Mouse (Mus musculus): ENCODE measurements around the gene Nudt5. TPM values are rescaled to one million over a fixed set of nuclear protein-coding genes. Genes with fewer than 3 reads are reported as not detected.

Nudt5 gene
- polyA plus RNA-seq, 1 experiment from 2014 or later = 120 TPM

GRCm38 (mm10) chr2:5894296-5894695, 49.5 kb downstream of the Nudt5 start:
- WGBS = 51% methylated on average over 11 of the region's 11 CpGs
- peak; percentile 32 for DNase-seq (ENCODE audit: low spot score)
- peak overlapping the region; percentile 83 for H3K4me3 ChIP-seq
- peak overlapping the region; percentile 93 for H3K27ac ChIP-seq
- H3K27me3 ChIP-seq (ENCODE audit: low read depth, poor library complexity, severe bottlenecking) = no peaks in the 10 kb centered on the region
- 0 out of 2 replicates have a peak, but pooled peaks cover 3% of the 10 kb centered on the region for H3K4me1 ChIP-seq
- peaks cover 53% of the 10 kb centered on the region for H3K36me3 ChIP-seq
- no peaks in the 10 kb centered on the region for H3K9me3 ChIP-seq (replicated peaks)

GRCm38 (mm10) chr2:5894843-5895570, 50.2 kb downstream of the Nudt5 start, which contains the start of gene Sec61a2:
TSS of gene Sec61a2 (minus strand) at chr2:5895432.
- Histone ChIP-seq H3K27me3 (ENCODE audit: low read depth, poor library complexity, severe bottlenecking) (no peaks in the 10 kb centered on the region), H3K36me3 (peaks cover 50% of the 10 kb centered on the region), H3K4me1 (0 out of 2 replicates have a peak, but pooled peaks cover 3% of the 10 kb centered on the region), H3K4me3 (peak within 1 kb of the TSS; percentile 83), H3K27ac (peak within 1 kb of the TSS; percentile 93), H3K9me3 (replicated peaks) (no peaks in the 10 kb centered on the region)
- WGBS = under 1% methylated on average over 62 of the region's 62 CpGs
- DNase-seq (ENCODE audit: low spot score) = peak; percentile 100

GRCm38 (mm10) chr2:5900145-5900544, 55.3 kb downstream of the Nudt5 start:
- no peak overlapping the region for H3K27ac ChIP-seq
- no peaks in the 10 kb centered on the region for H3K9me3 ChIP-seq (replicated peaks)
- H3K4me3 ChIP-seq = no peak overlapping the region
- H3K4me1 ChIP-seq = no peaks in the 10 kb centered on the region
- DNase-seq (ENCODE audit: low spot score) = no peak
- 76% methylated on average over 5 of the region's 5 CpGs for WGBS
- no peaks in the 10 kb centered on the region for H3K27me3 ChIP-seq (ENCODE audit: low read depth, poor library complexity, severe bottlenecking)
- peaks cover 37% of the 10 kb centered on the region for H3K36me3 ChIP-seq

GRCm38 (mm10) chr2:5906092-5906491, 61.3 kb downstream of the Nudt5 start:
- H3K4me1 ChIP-seq = no peaks in the 10 kb centered on the region
- no peak overlapping the region for H3K27ac ChIP-seq
- peaks cover 38% of the 10 kb centered on the region for H3K36me3 ChIP-seq
- no peak for DNase-seq (ENCODE audit: low spot score)
- WGBS = 88% methylated on average over 5 of the region's 5 CpGs
- no peak overlapping the region for H3K4me3 ChIP-seq
- H3K27me3 ChIP-seq (ENCODE audit: low read depth, poor library complexity, severe bottlenecking) = no peaks in the 10 kb centered on the region
- H3K9me3 ChIP-seq (replicated peaks) = no peaks in the 10 kb centered on the region

GRCm38 (mm10) chr2:5906625-5907024, 61.8 kb downstream of the Nudt5 start:
- H3K9me3 ChIP-seq (replicated peaks) = no peaks in the 10 kb centered on the region
- no peak overlapping the region for H3K27ac ChIP-seq
- no peaks in the 10 kb centered on the region for H3K27me3 ChIP-seq (ENCODE audit: low read depth, poor library complexity, severe bottlenecking)
- WGBS = 65% methylated on average over 3 of the region's 3 CpGs
- DNase-seq (ENCODE audit: low spot score) = peak; percentile 63
- no peak overlapping the region for H3K4me3 ChIP-seq
- H3K36me3 ChIP-seq = peaks cover 42% of the 10 kb centered on the region
- no peaks in the 10 kb centered on the region for H3K4me1 ChIP-seq

GRCm38 (mm10) chr2:5911282-5911965, 66.6 kb downstream of the Nudt5 start:
- H3K9me3 ChIP-seq (replicated peaks) = no peaks in the 10 kb centered on the region
- no peak overlapping the region for H3K27ac ChIP-seq
- no peak overlapping the region for H3K4me3 ChIP-seq
- 86% methylated on average over 16 of the region's 16 CpGs for WGBS
- DNase-seq (ENCODE audit: low spot score) = no peak
- H3K4me1 ChIP-seq = no peaks in the 10 kb centered on the region
- H3K36me3 ChIP-seq = peaks cover 48% of the 10 kb centered on the region
- H3K27me3 ChIP-seq (ENCODE audit: low read depth, poor library complexity, severe bottlenecking) = no peaks in the 10 kb centered on the region

Other genes with a start within 250 kb of the Nudt5 start
- gene Camk1d, start 130.5 kb upstream of the Nudt5 start, polyA plus RNA-seq (2016; fragmentation: Nextera tagmentation; extraction: Ambion mirVana) = 0.84 and 1.4 TPM in 2 replicates
- 406 and 414 TPM in 2 replicates for gene Cdc123, start 145 bp downstream of the Nudt5 start, polyA plus RNA-seq (2016; fragmentation: Nextera tagmentation; extraction: Ambion mirVana)
- 2.7 TPM in 2 replicates for gene Gm13199, start 17.9 kb downstream of the Nudt5 start, polyA plus RNA-seq (2016; fragmentation: Nextera tagmentation; extraction: Ambion mirVana)
- 85.0 and 95.1 TPM in 2 replicates for gene Sec61a2, start 50.4 kb downstream of the Nudt5 start, polyA plus RNA-seq (2016; fragmentation: Nextera tagmentation; extraction: Ambion mirVana)
- 6.5 and 9.2 TPM in 2 replicates for gene Dhtkd1, start 97.8 kb downstream of the Nudt5 start, polyA plus RNA-seq (2016; fragmentation: Nextera tagmentation; extraction: Ambion mirVana)
- gene Upf2, start 106.5 kb downstream of the Nudt5 start, polyA plus RNA-seq (2016; fragmentation: Nextera tagmentation; extraction: Ambion mirVana) = 9.9 and 11.5 TPM in 2 replicates

Measured in limb, embryonic 10.5 days (tissue).